Mouse (Mus musculus) mouse trophoblast stem cell (cell line): Measurements from ENCODE around the gene Ahnak.
"Not testable (repeated sequence)": the region's sequence is repeated elsewhere in the genome, so short reads cannot be mapped to it uniquely, and the experiment has no call there.

Experiments
- in situ Hi-C, 2 experiments: fragments of 300-500 bp; cut with MseI, MboI; formaldehyde crosslinking; loops; 2 replicates in 1 of 2; 3 replicates in 1 of 2; pipeline ENCODE4 v1.15.1; 2025

Ahnak gene

GRCm38 (mm10) chr19:8994813-8995607, 5.9 kb downstream of the Ahnak start:
- in situ Hi-C loops = loop anchor here (5.0 kb wide), 1 partner anchor 87 kb away; no protein-coding TSS in a partner anchor

GRCm38 (mm10) chr19:8996601-8997000, 7.5 kb downstream of the Ahnak start:
- in situ Hi-C loops = no loop called here

GRCm38 (mm10) chr19:8997546-8997945, 8.5 kb downstream of the Ahnak start:
- in situ Hi-C loops = no loop called here

- in situ Hi-C loops = no loop called here
Observed at GRCm38 (mm10) chr19:8998546-8998945, 9.5 kb downstream of the Ahnak start.

GRCm38 (mm10) chr19:8999223-8999622, 10.1 kb downstream of the Ahnak start:
- in situ Hi-C loops = no loop called here

- in situ Hi-C loops = not testable (repeated sequence)
Observed at GRCm38 (mm10) chr19:9006915-9007314, 17.8 kb downstream of the Ahnak start.

- in situ Hi-C loops = no loop called here
Observed at GRCm38 (mm10) chr19:9019298-9019697, 30.2 kb downstream of the Ahnak start.

GRCm38 (mm10) chr19:9023021-9023778, 34.1 kb downstream of the Ahnak start:
- in situ Hi-C loops = no loop called here

- in situ Hi-C loops = no loop called here
Observed at GRCm38 (mm10) chr19:9025562-9026257, 36.6 kb downstream of the Ahnak start.

- in situ Hi-C loops = no loop called here
Observed at GRCm38 (mm10) chr19:9026634-9027033, 37.5 kb downstream of the Ahnak start.

- in situ Hi-C loops = no loop called here
Observed at GRCm38 (mm10) chr19:9027795-9028194, 38.7 kb downstream of the Ahnak start.

- in situ Hi-C loops = no loop called here
Observed at GRCm38 (mm10) chr19:9028375-9028774, 39.3 kb downstream of the Ahnak start.

GRCm38 (mm10) chr19:9029640-9030262, 40.7 kb downstream of the Ahnak start:
- in situ Hi-C loops = no loop called here

GRCm38 (mm10) chr19:9032502-9033129, 43.5 kb downstream of the Ahnak start:
- in situ Hi-C loops = no loop called here

GRCm38 (mm10) chr19:9033412-9034340, 44.6 kb downstream of the Ahnak start:
- in situ Hi-C loops = no loop called here

- in situ Hi-C loops = no loop called here
Observed at GRCm38 (mm10) chr19:9034480-9034879, 45.4 kb downstream of the Ahnak start.

- in situ Hi-C loops = no loop called here
Observed at GRCm38 (mm10) chr19:9035101-9035500, 46.0 kb downstream of the Ahnak start.

- in situ Hi-C loops = no loop called here
Observed at GRCm38 (mm10) chr19:9038136-9038535, 49.1 kb downstream of the Ahnak start.

GRCm38 (mm10) chr19:9039266-9039665, 50.2 kb downstream of the Ahnak start:
- in situ Hi-C loops = no loop called here

GRCm38 (mm10) chr19:9039928-9040327, 50.8 kb downstream of the Ahnak start:
- in situ Hi-C loops = no loop called here
